Mouse (Mus musculus): ENCODE measurements around the gene Slc30a4. TPM values are rescaled to one million over a fixed set of nuclear protein-coding genes. Genes with fewer than 3 reads are reported as not detected.
A peak's percentile ranks its signal among the peaks of the same experiment; 100 is the strongest.

The Slc30a4 gene
- polyA plus RNA-seq, 1 experiment from 2014 or later = 6.8 TPM

DNA sequence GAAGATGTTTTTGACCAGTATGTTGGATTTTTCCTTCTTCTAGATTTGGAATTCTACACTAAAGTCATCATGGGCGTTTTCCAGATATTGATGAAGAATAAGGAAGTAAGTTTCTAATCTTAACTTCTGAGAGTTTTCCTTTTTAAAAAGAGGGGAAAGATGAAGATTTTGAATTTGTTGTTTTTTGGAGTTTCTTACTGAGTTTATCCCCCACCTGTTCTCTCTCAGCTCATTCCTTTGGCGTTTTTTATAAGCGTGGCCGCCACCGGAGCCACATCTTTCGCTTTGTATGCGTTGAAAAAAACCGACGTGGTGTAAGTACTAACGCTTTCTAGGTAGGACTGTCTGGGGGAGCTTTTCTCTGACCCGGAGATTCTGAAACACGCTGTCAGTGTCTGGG, 64.4 kb downstream of the Slc30a4 start:
- Histone ChIP-seq H3K4me3 (peak overlapping the region; percentile 38), H3K9me3 (no peaks in the 10 kb centered on the region), H3K36me3 (peaks cover 6% of the 10 kb centered on the region), H3K27me3 (peaks cover 24% of the 10 kb centered on the region), H3K4me1 (peaks cover 5% of the 10 kb centered on the region; the same call in 1 of the 2 replicates), H3K9ac (0 out of 2 replicates have a peak overlapping the region, but pooled peaks have one; percentile 6), H3K27ac (no peak overlapping the region), H3K4me2 (peak overlapping the region; percentile 81)
- ATAC-seq (ENCODE audit: borderline replicate concordance, extremely low read depth, low FRiP score, low TSS enrichment) = no peak
- 27% methylated on average over 12 of the region's 12 CpGs for WGBS

- 3% methylated on average over 36 of the region's 36 CpGs for WGBS
- Histone ChIP-seq H3K4me3 (peak overlapping the region; percentile 38), H3K36me3 (peaks cover 9% of the 10 kb centered on the region), H3K27me3 (peaks cover 24% of the 10 kb centered on the region), H3K9ac (0 out of 2 replicates have a peak overlapping the region, but pooled peaks have one; percentile 6), H3K4me2 (peak overlapping the region; percentile 81), H3K27ac (no peak overlapping the region), H3K4me1 (peaks cover 5% of the 10 kb centered on the region; the same call in 1 of the 2 replicates), H3K9me3 (no peaks in the 10 kb centered on the region)
- ATAC-seq (ENCODE audit: borderline replicate concordance, extremely low read depth, low FRiP score, low TSS enrichment) = 0 out of 2 replicates have a peak, but pooled peaks have one; percentile 46
These were observed 64.9 kb downstream of the Slc30a4 start for GRCm38 (mm10) chr2:122637526-122637997.

GRCm38 (mm10) chr2:122636686-122637085, 65.8 kb downstream of the Slc30a4 start, which contains the start of gene AA467197:
AA467197 (plus strand) TSS chr2:122636986.
- Histone ChIP-seq H3K36me3 (peaks cover 12% of the 10 kb centered on the region), H3K9me3 (no peaks in the 10 kb centered on the region), H3K9ac (0 out of 2 replicates have a peak within 1 kb of the TSS, but pooled peaks have one; percentile 6), H3K4me3 (peak within 1 kb of the TSS; percentile 38), H3K27ac (no peak within 1 kb of the TSS), H3K27me3 (peaks cover 24% of the 10 kb centered on the region), H3K4me1 (peaks cover 14% of the 10 kb centered on the region), H3K4me2 (peak within 1 kb of the TSS; percentile 81)
- no peak for ATAC-seq (ENCODE audit: borderline replicate concordance, extremely low read depth, low FRiP score, low TSS enrichment)
- 49% methylated on average over 3 of the region's 3 CpGs for WGBS

MicroRNA genes within 50 kb of the gene (microRNA counts, 519-probe panel; counts per million panel counts)
- 19.7 counts per million for microRNA mmu-miR-147

Small RNA genes lying within 50 kb of the gene (microRNA-seq; reads per million reads assigned to microRNA genes)
- 4.8 reads per million, percentile 20 among the genes with 10 or more reads in this experiment for gene Mir147

Other genes with a start within 250 kb of the Slc30a4 start
- gene Gm14085, start 217.7 kb downstream of the Slc30a4 start, polyA plus RNA-seq (2015; fragmentation: Nextera tagmentation; extraction: Ambion mirVana) = not detected in 2 replicates
- 6.2 and 6.3 TPM in 2 replicates for gene Gatm, start 91.4 kb downstream of the Slc30a4 start, polyA plus RNA-seq (2015; fragmentation: Nextera tagmentation; extraction: Ambion mirVana)
- gene AA467197, start 65.7 kb downstream of the Slc30a4 start, polyA plus RNA-seq (2015; fragmentation: Nextera tagmentation; extraction: Ambion mirVana) = 0.30 and 0.76 TPM in 2 replicates
- gene Bloc1s6, start 35.8 kb upstream of the Slc30a4 start, polyA plus RNA-seq (2015; fragmentation: Nextera tagmentation; extraction: Ambion mirVana) = 44.0 and 45.4 TPM in 2 replicates
- 8.8 and 9.4 TPM in 2 replicates for gene Sqor, start 62.6 kb upstream of the Slc30a4 start, polyA plus RNA-seq (2015; fragmentation: Nextera tagmentation; extraction: Ambion mirVana)

Data from lung, embryonic 15.5 days (tissue).